Mouse (Mus musculus): Measurements from ENCODE around the gene Trub1. TPM values are rescaled to one million over a fixed set of nuclear protein-coding genes. Genes with fewer than 3 reads are reported as not detected.

Trub1 gene
- total RNA-seq, 2 experiments from 2014 or later: 18.0 to 18.5 TPM

Other genes with a start within 250 kb of the Trub1 start
- 10 to 100 TPM; 73.6 to 81.1 TPM for gene Ablim1, start 138.0 kb upstream of the Trub1 start, total RNA-seq (2021)
- 10 to 100 TPM; 23.3 to 25.0 TPM for gene Fam160b1, start 92.2 kb upstream of the Trub1 start, total RNA-seq (2021)
- gene Atrnl1, start 158.1 kb downstream of the Trub1 start, total RNA-seq (2021): 10 to 100 TPM; 67.3 to 71.1 TPM

Measured in layer of hippocampus, postnatal 36 days (tissue).